Mouse (Mus musculus): Measurements from ENCODE around the gene Stip1. TPM values are rescaled to one million over a fixed set of nuclear protein-coding genes. Genes with fewer than 3 reads are reported as not detected.
A peak's percentile ranks its signal among the peaks of the same experiment; 100 is the strongest.

Gene Stip1
- polyA plus RNA-seq, 1 experiment = 215 TPM

DNA sequence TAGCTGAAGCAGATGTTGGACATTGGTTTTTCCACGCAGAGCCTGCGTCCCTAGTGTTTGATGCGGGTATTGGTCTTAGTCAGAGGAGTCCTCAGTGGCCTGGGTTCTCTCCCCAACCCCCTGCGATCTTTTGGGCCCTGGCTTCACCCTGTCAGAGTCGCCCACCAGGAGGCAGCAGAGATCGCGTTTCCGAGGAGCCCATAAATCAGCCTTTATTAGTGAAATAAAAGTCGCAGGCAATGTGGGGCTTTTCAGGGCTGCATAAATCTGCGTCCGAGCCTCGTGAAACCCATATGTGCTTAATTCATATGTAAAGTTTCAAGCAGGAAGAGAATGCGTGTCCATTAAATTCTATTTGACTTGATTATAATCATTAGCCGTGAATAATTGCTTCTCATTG lies 28.4 kb upstream of the Stip1 start:
- TF ChIP-seq POLR2A (IDR thresholded peaks at IDR 0.05; ENCODE audit: borderline replicate concordance, insufficient read depth, low read length) = no peak
- peak; percentile 91 for TF ChIP-seq CTCF (IDR thresholded peaks at IDR 0.05; ENCODE audit: borderline replicate concordance, insufficient read depth, low read depth, low read length)
- 3% methylated on average over 14 of the region's 14 CpGs for WGBS
- no peaks in the 10 kb centered on the region for H3K27me3 ChIP-seq (ENCODE audit: control insufficient read depth, insufficient read depth, low read length)
- DNase-seq = peak; percentile 74 to 87
- no peak overlapping the region for H3K27ac ChIP-seq (ENCODE audit: insufficient read depth, low read length)
- H3K4me3 ChIP-seq (replicated peaks; ENCODE audit: insufficient read depth, low read depth, low read length) = peak overlapping the region; percentile 28
- H3K4me1 ChIP-seq (ENCODE audit: control insufficient read depth, insufficient read depth, low read length) = peaks cover 36% of the 10 kb centered on the region

DNA sequence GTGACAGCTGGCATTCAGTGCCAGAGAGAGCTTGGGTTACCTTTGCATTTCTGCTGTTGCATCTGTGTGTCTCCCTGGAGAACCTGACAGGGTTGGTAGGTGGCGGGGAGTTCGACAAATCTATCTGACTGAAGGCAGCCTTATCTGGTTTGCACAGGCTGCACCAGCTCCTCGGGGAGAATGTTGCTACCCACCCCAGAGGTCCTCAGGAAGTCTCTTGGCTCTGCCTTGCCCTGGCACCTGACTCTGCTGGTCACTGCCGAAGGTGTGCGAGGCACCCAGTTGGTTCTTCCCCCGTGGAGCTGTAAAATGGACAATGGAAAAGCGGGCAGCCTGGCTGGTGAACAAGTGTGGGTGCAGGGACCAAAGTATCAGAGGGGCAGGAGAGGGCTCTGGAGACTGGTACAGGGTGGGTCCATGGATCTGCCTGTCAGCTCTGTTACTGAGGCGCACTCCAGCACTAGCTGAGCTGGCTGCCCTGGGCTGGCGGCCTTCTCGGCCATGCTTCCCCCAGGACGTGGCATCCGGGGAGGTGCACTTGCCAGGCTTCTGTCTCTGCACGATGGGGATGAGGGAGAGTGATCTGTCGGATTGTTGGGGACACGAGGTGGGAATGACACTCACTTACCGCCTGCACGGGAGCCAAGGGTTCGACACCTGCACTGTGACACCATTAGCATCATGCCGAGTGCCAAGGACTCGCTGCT lies 27.7 kb upstream of the Stip1 start:
- WGBS = 42% methylated on average over 20 of the region's 20 CpGs
- TF ChIP-seq CTCF (IDR thresholded peaks at IDR 0.05; ENCODE audit: borderline replicate concordance, insufficient read depth, low read depth, low read length) (no peak), POLR2A (IDR thresholded peaks at IDR 0.05; ENCODE audit: borderline replicate concordance, insufficient read depth, low read length) (no peak)
- Histone ChIP-seq H3K4me1 (ENCODE audit: control insufficient read depth, insufficient read depth, low read length) (peaks cover 42% of the 10 kb centered on the region), H3K4me3 (replicated peaks; ENCODE audit: insufficient read depth, low read depth, low read length) (no peak overlapping the region), H3K27me3 (ENCODE audit: control insufficient read depth, insufficient read depth, low read length) (no peaks in the 10 kb centered on the region), H3K27ac (ENCODE audit: insufficient read depth, low read length) (no peak overlapping the region)
- no peak for DNase-seq

DNA sequence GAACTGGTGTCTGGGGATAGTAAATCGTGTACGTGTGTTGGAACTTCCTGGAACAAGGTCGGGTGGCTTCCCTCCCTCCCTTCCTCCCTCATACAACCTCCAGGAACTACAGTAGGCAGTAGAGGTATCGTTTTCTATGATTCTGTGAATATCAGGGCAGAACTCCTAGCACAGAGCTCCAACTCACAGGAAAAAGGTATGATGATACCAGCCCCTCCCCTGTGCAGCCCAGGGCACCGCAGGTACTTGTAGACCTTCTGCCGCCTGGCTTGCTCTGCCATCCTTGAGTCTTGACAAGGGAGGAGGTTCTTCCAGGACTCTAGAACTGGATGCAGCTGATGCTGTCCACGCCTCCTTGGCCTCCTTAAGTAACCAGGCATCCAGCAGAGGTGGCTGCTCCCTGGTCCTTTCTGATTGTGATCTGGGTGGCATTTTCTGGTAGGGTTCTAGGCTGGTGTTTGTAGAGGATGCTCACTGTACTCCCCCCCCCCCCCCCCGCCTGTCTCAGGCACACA lies 27.1 kb upstream of the Stip1 start:
- no peak for TF ChIP-seq CTCF (IDR thresholded peaks at IDR 0.05; ENCODE audit: borderline replicate concordance, insufficient read depth, low read depth, low read length)
- DNase-seq = no peak
- Histone ChIP-seq H3K4me1 (ENCODE audit: control insufficient read depth, insufficient read depth, low read length) (peaks cover 36% of the 10 kb centered on the region), H3K4me3 (replicated peaks; ENCODE audit: insufficient read depth, low read depth, low read length) (no peak overlapping the region), H3K27ac (ENCODE audit: insufficient read depth, low read length) (no peak overlapping the region), H3K27me3 (ENCODE audit: control insufficient read depth, insufficient read depth, low read length) (no peaks in the 10 kb centered on the region)
- WGBS = 50% methylated on average over 8 of the region's 8 CpGs

DNA sequence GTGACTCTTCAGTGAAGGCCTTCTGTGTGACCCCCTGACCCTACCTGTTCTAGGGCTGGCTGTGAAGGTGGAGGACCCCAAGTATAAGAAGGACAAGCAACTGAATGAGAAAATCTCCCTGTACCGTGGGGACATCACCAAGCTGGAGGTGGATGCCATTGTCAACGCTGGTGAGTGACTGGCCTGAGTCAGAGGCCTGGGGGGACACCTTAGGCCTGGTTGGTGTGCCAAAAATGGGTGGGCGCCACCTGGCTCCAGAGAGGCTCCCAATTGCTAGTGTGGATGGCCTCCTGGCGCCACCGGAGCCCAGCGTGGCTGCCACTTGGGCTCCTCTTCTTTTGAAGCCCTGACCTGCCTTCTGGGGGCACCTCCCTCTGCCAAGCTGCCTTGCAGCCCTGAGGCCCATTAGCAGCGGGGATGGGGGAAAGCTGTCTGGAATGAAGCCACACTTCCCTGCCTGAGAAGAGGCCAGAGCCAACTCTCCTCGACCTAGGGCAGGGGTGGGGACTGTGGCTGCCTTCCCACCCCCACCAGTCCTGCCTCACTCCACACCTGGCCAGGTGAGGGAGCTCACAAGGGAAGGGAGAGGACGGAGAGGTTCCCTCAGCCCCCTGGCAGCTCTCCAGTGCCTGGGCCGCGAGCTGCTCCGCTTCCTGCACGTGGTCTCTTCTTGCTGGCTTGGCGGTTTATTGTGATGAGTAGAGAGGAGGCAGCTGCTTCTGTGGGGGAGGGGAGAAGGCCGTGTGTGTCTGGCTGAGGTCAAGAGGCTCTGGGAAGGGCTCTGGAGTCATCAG lies 26.5 kb upstream of the Stip1 start:
- Histone ChIP-seq H3K27ac (ENCODE audit: insufficient read depth, low read length) (no peak overlapping the region), H3K4me1 (ENCODE audit: control insufficient read depth, insufficient read depth, low read length) (peaks cover 36% of the 10 kb centered on the region), H3K27me3 (ENCODE audit: control insufficient read depth, insufficient read depth, low read length) (no peaks in the 10 kb centered on the region), H3K4me3 (replicated peaks; ENCODE audit: insufficient read depth, low read depth, low read length) (no peak overlapping the region)
- TF ChIP-seq POLR2A (IDR thresholded peaks at IDR 0.05; ENCODE audit: borderline replicate concordance, insufficient read depth, low read length) (no peak), CTCF (IDR thresholded peaks at IDR 0.05; ENCODE audit: borderline replicate concordance, insufficient read depth, low read depth, low read length) (no peak)
- DNase-seq = no peak
- 33% methylated on average over 15 of the region's 15 CpGs for WGBS

DNA sequence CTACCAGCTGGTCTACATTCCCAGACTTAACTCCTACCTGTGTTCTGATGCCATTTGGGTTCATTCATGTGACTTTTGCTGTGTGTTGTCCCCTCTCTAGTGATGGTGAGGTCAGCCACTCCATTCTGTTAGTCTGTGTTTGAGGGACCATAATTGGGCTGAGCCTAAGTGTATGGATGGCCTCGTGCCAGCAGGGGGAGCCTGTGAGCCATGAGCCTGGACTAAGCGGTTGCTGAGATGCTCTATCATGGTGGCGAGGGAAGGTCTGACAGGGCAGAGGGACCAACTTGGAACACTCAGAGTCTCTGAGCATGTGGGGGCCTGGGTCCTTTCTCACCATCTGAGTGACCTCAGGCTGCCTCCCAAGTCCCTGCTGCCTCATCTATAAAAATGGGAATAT lies 24.8 kb upstream of the Stip1 start:
- peak; percentile 81 to 87 for DNase-seq
- Histone ChIP-seq H3K27me3 (ENCODE audit: control insufficient read depth, insufficient read depth, low read length) (no peaks in the 10 kb centered on the region), H3K4me1 (ENCODE audit: control insufficient read depth, insufficient read depth, low read length) (peaks cover 36% of the 10 kb centered on the region), H3K4me3 (replicated peaks; ENCODE audit: insufficient read depth, low read depth, low read length) (no peak overlapping the region), H3K27ac (ENCODE audit: insufficient read depth, low read length) (no peak overlapping the region)
- 5% methylated on average over 3 of the region's 3 CpGs for WGBS
- TF ChIP-seq CTCF (IDR thresholded peaks at IDR 0.05; ENCODE audit: borderline replicate concordance, insufficient read depth, low read depth, low read length) (peak; percentile 100), POLR2A (IDR thresholded peaks at IDR 0.05; ENCODE audit: borderline replicate concordance, insufficient read depth, low read length) (no peak)

DNA sequence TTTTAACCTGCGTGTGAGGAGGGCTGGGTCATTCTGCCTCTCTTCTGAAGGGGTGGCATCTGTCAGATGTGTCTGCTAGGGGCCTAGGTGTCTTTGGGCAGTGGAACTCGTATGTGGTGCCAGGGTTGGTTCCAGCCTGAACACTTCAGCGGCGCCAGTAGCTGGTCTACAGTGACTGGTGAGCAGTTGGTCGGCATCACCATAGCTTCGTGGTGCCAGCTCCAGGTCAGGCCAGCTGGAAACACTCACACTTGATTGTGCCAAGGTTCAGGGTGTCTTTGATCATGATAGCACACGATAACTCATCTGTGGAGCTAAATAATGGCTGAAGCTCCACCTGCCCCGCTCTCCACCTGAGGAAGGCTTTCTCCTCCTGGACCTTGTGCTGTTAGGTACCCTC lies 23.1 kb upstream of the Stip1 start:
- Histone ChIP-seq H3K27ac (ENCODE audit: insufficient read depth, low read length) (no peak overlapping the region), H3K4me1 (ENCODE audit: control insufficient read depth, insufficient read depth, low read length) (peaks cover 23% of the 10 kb centered on the region), H3K27me3 (ENCODE audit: control insufficient read depth, insufficient read depth, low read length) (no peaks in the 10 kb centered on the region), H3K4me3 (replicated peaks; ENCODE audit: insufficient read depth, low read depth, low read length) (no peak overlapping the region)
- 30% methylated on average over 8 of the region's 8 CpGs for WGBS
- TF ChIP-seq CTCF (IDR thresholded peaks at IDR 0.05; ENCODE audit: borderline replicate concordance, insufficient read depth, low read depth, low read length) (no peak), POLR2A (IDR thresholded peaks at IDR 0.05; ENCODE audit: borderline replicate concordance, insufficient read depth, low read length) (no peak)
- DNase-seq = no peak

DNA sequence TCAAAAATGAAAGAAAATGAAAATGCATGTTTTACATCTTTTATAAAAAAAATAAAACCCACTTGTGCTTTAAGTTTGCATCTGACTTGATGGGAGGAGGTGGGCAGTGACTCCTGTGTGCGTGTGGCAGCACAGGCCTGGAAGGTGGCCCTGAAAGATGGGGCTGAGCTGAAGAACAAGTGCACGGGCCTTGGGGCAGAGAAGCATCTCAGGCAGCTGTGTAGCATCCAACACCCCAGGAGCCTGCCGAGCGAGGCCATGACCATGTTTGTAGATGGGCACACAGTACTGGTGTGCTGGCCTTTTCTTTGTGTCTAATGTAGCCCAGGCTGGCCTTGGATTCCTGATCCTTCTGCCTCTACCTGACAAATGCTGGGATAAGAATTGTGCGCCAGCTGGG lies 22.3 kb upstream of the Stip1 start:
- 88% methylated on average over 5 of the region's 5 CpGs for WGBS
- no peak overlapping the region for H3K27ac ChIP-seq (ENCODE audit: insufficient read depth, low read length)
- H3K27me3 ChIP-seq (ENCODE audit: control insufficient read depth, insufficient read depth, low read length) = no peaks in the 10 kb centered on the region
- H3K4me1 ChIP-seq (ENCODE audit: control insufficient read depth, insufficient read depth, low read length) = peaks cover 19% of the 10 kb centered on the region
- no peak for TF ChIP-seq POLR2A (IDR thresholded peaks at IDR 0.05; ENCODE audit: borderline replicate concordance, insufficient read depth, low read length)
- no peak for TF ChIP-seq CTCF (IDR thresholded peaks at IDR 0.05; ENCODE audit: borderline replicate concordance, insufficient read depth, low read depth, low read length)
- no peak overlapping the region for H3K4me3 ChIP-seq (replicated peaks; ENCODE audit: insufficient read depth, low read depth, low read length)
- no peak for DNase-seq

DNA sequence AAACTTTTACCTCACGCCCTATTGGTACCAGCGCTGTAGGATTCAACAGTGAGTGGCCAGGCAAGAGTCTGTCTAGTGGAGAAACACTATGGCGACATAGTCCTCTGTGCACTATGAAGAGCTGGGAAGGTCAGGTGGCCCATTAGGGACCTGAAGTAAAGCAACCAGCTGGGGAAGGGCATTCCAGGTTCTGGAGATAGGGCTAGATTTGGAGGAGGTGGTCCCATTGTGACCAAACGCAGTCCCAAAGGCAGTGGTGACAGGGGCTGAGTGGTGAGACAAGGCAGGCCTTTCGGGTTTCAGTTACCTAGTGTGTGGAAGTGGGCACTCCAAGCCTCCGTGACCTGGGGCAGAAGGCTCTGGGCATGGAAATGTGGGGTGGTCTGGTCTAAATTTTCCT lies 18.8 kb upstream of the Stip1 start:
- H3K4me3 ChIP-seq (replicated peaks; ENCODE audit: insufficient read depth, low read depth, low read length) = no peak overlapping the region
- peaks cover 8% of the 10 kb centered on the region for H3K4me1 ChIP-seq (ENCODE audit: control insufficient read depth, insufficient read depth, low read length)
- no peak for DNase-seq
- no peaks in the 10 kb centered on the region for H3K27me3 ChIP-seq (ENCODE audit: control insufficient read depth, insufficient read depth, low read length)
- 87% methylated on average over 6 of the region's 6 CpGs for WGBS
- TF ChIP-seq POLR2A (IDR thresholded peaks at IDR 0.05; ENCODE audit: borderline replicate concordance, insufficient read depth, low read length) = no peak
- TF ChIP-seq CTCF (IDR thresholded peaks at IDR 0.05; ENCODE audit: borderline replicate concordance, insufficient read depth, low read depth, low read length) = no peak
- H3K27ac ChIP-seq (ENCODE audit: insufficient read depth, low read length) = no peak overlapping the region
